Mouse (Mus musculus) liver, postnatal 0 days (tissue): Measurements from ENCODE around the gene Sufu. TPM values are rescaled to one million over a fixed set of nuclear protein-coding genes. Genes with fewer than 3 reads are reported as not detected.

ENCODE experiments used
- ATAC-seq: fragments of 200-750 bp; cut with Nextera tagmentation; 2 replicates; pipeline ENCODE4 v1.8.0; 2017; ENCODE audit warnings: mild to moderate bottlenecking, moderate library complexity
- DNase-seq: peaks from one replicate; pipeline ENCODE4 v3.0.0-alpha.2; 2016
- H3K27ac ChIP-seq: fragments of 300-500 bp; sonication (generic); 2 replicates; pipeline ENCODE4 v1.5.1; 2014; ENCODE audit warnings: antibody characterized with exemption, moderate library complexity, mild to moderate bottlenecking, low read depth
- H3K27me3 ChIP-seq: fragments of 300-500 bp; sonication (generic); 2 replicates; pipeline ENCODE4 v1.6.1; 2014; ENCODE audit warnings: low read length, control low read depth, mixed read lengths; ENCODE audit not compliant: insufficient read depth
- H3K36me3 ChIP-seq: fragments of 300-500 bp; sonication (generic); replicated peaks from 2 replicates; pipeline ENCODE4 v1.6.1; 2014; ENCODE audit warnings: mild to moderate bottlenecking, control low read depth, low read length, moderate library complexity, mixed read lengths; ENCODE audit not compliant: insufficient read depth
- H3K4me1 ChIP-seq: fragments of 300-500 bp; sonication (generic); 2 replicates; pipeline ENCODE4 v1.6.1; 2014; ENCODE audit warnings: antibody characterized with exemption, mild to moderate bottlenecking, control low read depth; ENCODE audit not compliant: insufficient read depth
- H3K4me2 ChIP-seq: fragments of 300-500 bp; sonication (generic); 2 replicates; pipeline ENCODE4 v1.6.1; 2014; ENCODE audit warnings: low read depth, mild to moderate bottlenecking, low read length, moderate library complexity, mixed read lengths
- H3K4me3 ChIP-seq: fragments of 300-500 bp; sonication (generic); 2 replicates; pipeline ENCODE4 v1.5.1; 2014; ENCODE audit warnings: low read depth, low read length
- H3K9ac ChIP-seq: fragments of 300-500 bp; sonication (generic); replicated peaks from 2 replicates; pipeline ENCODE4 v1.6.1; 2014; ENCODE audit warnings: mild to moderate bottlenecking, moderate library complexity
- H3K9me3 ChIP-seq: fragments of 300-500 bp; sonication (generic); 2 replicates; pipeline ENCODE4 v1.6.1; 2016; ENCODE audit warnings: mild to moderate bottlenecking, control low read depth, low read length, mixed read lengths
- CTCF ChIP-seq: sonication (generic); IDR thresholded peaks from 2 replicates; pipeline ENCODE4 v1.5.1; 2016; ENCODE audit warnings: antibody characterized with exemption, low read depth
- EP300 ChIP-seq: IDR thresholded peaks from 2 replicates; pipeline ENCODE4 v1.6.1; 2016; ENCODE audit warnings: antibody characterized with exemption, low read depth, mild to moderate bottlenecking
- WGBS: fragments of 180-500 bp; shearing (Covaris S2); extraction: QIAGEN DNeasy Blood & Tissue Kit; methylation state at CpG from one replicate; pipeline ENCODE4 v1.1.7; 2014; ENCODE audit not compliant: insufficient replicate concordance; 5-methylcytosine and 5-hydroxymethylcytosine counted together
- polyA plus RNA-seq: library from polyadenylated mRNA; unstranded; fragments of >200 nt; fragmentation: Nextera tagmentation; extraction: Ambion mirVana; gene quantifications from 2 replicates; pipeline ENCODE4 v1.2.1, GENCODE M21; 2015

Gene Sufu
- polyA plus RNA-seq, 1 experiment from 2014 or later, result 3.8 TPM

- 26% methylated on average over 2 of the region's 2 CpGs for WGBS
- Histone ChIP-seq H3K4me2 (no peak overlapping the region), H3K9me3 (no peaks in the 10 kb centered on the region), H3K36me3 (0 out of 2 replicates have a peak, but pooled peaks cover 2% of the 10 kb centered on the region), H3K4me3 (no peak overlapping the region), H3K9ac (no peak overlapping the region), H3K27ac (peak overlapping the region; percentile 22; the same call in 1 of the 2 replicates), H3K4me1 (peaks cover 44% of the 10 kb centered on the region), H3K27me3 (no peaks in the 10 kb centered on the region)
- ATAC-seq (no peak), DNase-seq (peak; percentile 22)
- no peak for TF ChIP-seq EP300
- no peak for TF ChIP-seq CTCF
Observed at GRCm38 (mm10) chr19:46486709-46487108, 90.0 kb downstream of the Sufu start.

GRCm38 (mm10) chr19:46489448-46489847 is 92.8 kb downstream of the Sufu start:
- TF ChIP-seq EP300, result no peak
- no peak for TF ChIP-seq CTCF
- H3K9ac ChIP-seq, result no peak overlapping the region
- DNase-seq, result no peak
- no peaks in the 10 kb centered on the region for H3K27me3 ChIP-seq
- H3K4me2 ChIP-seq, result no peak overlapping the region
- WGBS, result 75% methylated on average over 1 of the region's 1 CpGs
- no peaks in the 10 kb centered on the region for H3K9me3 ChIP-seq
- H3K4me3 ChIP-seq, result no peak overlapping the region
- H3K36me3 ChIP-seq, result 0 out of 2 replicates have a peak, but pooled peaks cover 2% of the 10 kb centered on the region
- peaks cover 16% of the 10 kb centered on the region for H3K4me1 ChIP-seq
- no peak overlapping the region for H3K27ac ChIP-seq
- ATAC-seq, result no peak

GRCm38 (mm10) chr19:46490634-46491033 is 93.9 kb downstream of the Sufu start:
- DNase-seq (peak; percentile 25), ATAC-seq (no peak)
- Histone ChIP-seq H3K4me2 (no peak overlapping the region), H3K36me3 (no peaks in the 10 kb centered on the region), H3K4me1 (peaks cover 4% of the 10 kb centered on the region), H3K9ac (no peak overlapping the region), H3K27ac (no peak overlapping the region), H3K27me3 (no peaks in the 10 kb centered on the region), H3K4me3 (no peak overlapping the region), H3K9me3 (no peaks in the 10 kb centered on the region)
- WGBS, result 20% methylated on average over 2 of the region's 2 CpGs
- no peak for TF ChIP-seq EP300
- no peak for TF ChIP-seq CTCF

- ATAC-seq (no peak), DNase-seq (no peak)
- Histone ChIP-seq H3K27me3 (no peaks in the 10 kb centered on the region), H3K4me1 (peaks cover 5% of the 10 kb centered on the region; the same call in 1 of the 2 replicates), H3K4me2 (no peak overlapping the region), H3K36me3 (no peaks in the 10 kb centered on the region), H3K9me3 (no peaks in the 10 kb centered on the region), H3K27ac (no peak overlapping the region), H3K9ac (no peak overlapping the region), H3K4me3 (no peak overlapping the region)
- WGBS, result 44% methylated on average over 8 of the region's 8 CpGs
- TF ChIP-seq EP300 (no peak), CTCF (no peak)
Observed at GRCm38 (mm10) chr19:46495136-46495535, 98.4 kb downstream of the Sufu start.

GRCm38 (mm10) chr19:46497230-46497629 is 100.5 kb downstream of the Sufu start:
- H3K4me3 ChIP-seq, result no peak overlapping the region
- DNase-seq (no peak), ATAC-seq (no peak)
- no peak overlapping the region for H3K9ac ChIP-seq
- peaks cover 5% of the 10 kb centered on the region; the same call in 1 of the 2 replicates for H3K4me1 ChIP-seq
- TF ChIP-seq EP300 (no peak), CTCF (no peak)
- H3K27me3 ChIP-seq, result no peaks in the 10 kb centered on the region
- H3K27ac ChIP-seq, result no peak overlapping the region
- H3K4me2 ChIP-seq, result no peak overlapping the region
- H3K36me3 ChIP-seq, result no peaks in the 10 kb centered on the region
- no peaks in the 10 kb centered on the region for H3K9me3 ChIP-seq
- 61% methylated on average over 2 of the region's 2 CpGs for WGBS

GRCm38 (mm10) chr19:46499539-46499835 is 102.8 kb downstream of the Sufu start:
- Histone ChIP-seq H3K4me3 (peak overlapping the region; percentile 94; the same call in 1 of the 2 replicates), H3K27me3 (no peaks in the 10 kb centered on the region), H3K4me2 (peak overlapping the region; percentile 98), H3K4me1 (peaks cover 12% of the 10 kb centered on the region; the same call in 1 of the 2 replicates), H3K36me3 (no peaks in the 10 kb centered on the region), H3K9ac (no peak overlapping the region), H3K27ac (peak overlapping the region; percentile 99), H3K9me3 (no peaks in the 10 kb centered on the region)
- 4% methylated on average over 3 of the region's 3 CpGs for WGBS
- ATAC-seq (no peak), DNase-seq (no peak)
- TF ChIP-seq EP300 (no peak; the same call in 1 of the 2 replicates), CTCF (no peak)
